ENCODE assay signal across 8 mouse cellular contexts in the genomic region with DNA sequence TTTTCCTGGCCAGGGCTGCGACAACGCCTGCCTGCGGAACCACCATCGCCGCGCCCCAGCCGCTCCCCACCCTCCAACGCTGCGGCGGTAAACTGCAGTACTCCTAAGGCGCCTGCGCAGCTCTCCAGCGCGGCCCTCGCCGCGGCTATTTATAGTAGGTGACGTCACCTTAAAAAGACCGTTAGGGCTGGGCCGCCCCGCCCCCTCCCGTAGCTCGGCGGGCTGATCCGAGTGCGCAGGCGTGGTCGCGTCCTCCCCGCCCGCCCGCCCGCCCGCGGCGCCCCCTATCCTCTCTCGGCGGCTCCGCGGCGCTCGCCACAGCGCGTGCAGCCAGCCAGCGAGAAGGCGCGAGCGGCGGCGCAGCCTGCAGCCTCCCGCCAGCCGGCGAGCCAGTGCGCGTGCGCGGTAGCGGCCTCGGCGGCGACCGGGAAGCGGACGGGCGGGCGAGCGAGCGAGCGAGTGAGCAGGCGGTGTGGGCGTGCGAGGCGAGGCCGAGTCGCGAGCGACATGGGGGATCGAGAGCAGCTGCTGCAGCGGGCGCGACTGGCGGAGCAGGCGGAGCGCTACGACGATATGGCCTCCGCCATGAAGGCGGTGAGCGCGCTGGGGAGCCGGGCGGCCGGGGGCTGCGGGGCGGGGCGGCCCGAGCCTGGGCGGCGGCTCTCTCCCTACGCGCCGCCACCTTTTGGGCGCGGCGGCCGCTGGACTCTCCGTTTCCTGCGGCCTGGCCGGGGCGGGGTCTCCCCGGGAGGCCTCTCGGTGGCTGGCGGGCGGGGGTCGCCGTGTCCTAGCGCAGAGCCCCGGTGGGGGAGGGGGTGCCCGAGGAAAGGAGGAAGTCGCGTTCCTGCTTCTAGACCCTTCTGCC. TPM values are rescaled to one million over a fixed set of nuclear protein-coding genes. Genes with fewer than 3 reads are reported as not detected.
DNase-seq lines count a peak whose midpoint lies in the region; ATAC-seq lines count a peak whose summit lies in the region.

Gene Ywhah, plus strand, starts transcription at position 256 of the 865 bp plus-strand sequence.

- peak within 1 kb of the TSS; percentile 78 for H3K4me3 ChIP-seq in intestine, embryonic 14.5 days (ENCODE audit: low read depth, low read length)

- H3K27me3 ChIP-seq in intestine, embryonic 14.5 days (replicated peaks; ENCODE audit: control insufficient read depth, insufficient read depth, low read length): no peaks in the 10 kb centered on the region

- peak within 1 kb of the TSS; percentile 95 for H3K9ac ChIP-seq in intestine, embryonic 14.5 days (ENCODE audit: low read length)

- H3K36me3 ChIP-seq in intestine, embryonic 14.5 days (ENCODE audit: control insufficient read depth, insufficient read depth, low read length): peaks cover 17% of the 10 kb centered on the region

- H3K4me2 ChIP-seq in intestine, embryonic 14.5 days (ENCODE audit: low read length): peak within 1 kb of the TSS; percentile 94

- WGBS in intestine, embryonic 14.5 days: 1% methylated on average over 94 of the region's 121 CpGs

- peak; percentile 97 to 99 for DNase-seq in adrenal gland, adult (ENCODE audit: inconsistent age in 2 of 2, low spot score in 1 of 2)
- DNase-seq in embryo, embryonic 10.5 days (ENCODE audit: low spot score): peak; percentile 98
- peak; percentile 96 for DNase-seq in gastrocnemius, postnatal 25 days
- peak; percentile 95 for DNase-seq in intestine, embryonic 14.5 days (ENCODE audit: low spot score)
- peak; percentile 98 to 99 for DNase-seq in left cerebral cortex, postnatal 14 days (ENCODE audit: low spot score in 2 of 2)
- DNase-seq in mesoderm, embryonic 11.5 days (ENCODE audit: low read depth, low spot score): peak; percentile 98
- peak; percentile 96 for DNase-seq in right cerebral cortex, postnatal 36 days (ENCODE audit: low spot score in 2 of 2)
- DNase-seq in yolk sac, embryonic 10.5 days (ENCODE audit: low spot score): peak; percentile 94

- peaks cover 14% of the 10 kb centered on the region for H3K4me1 ChIP-seq in intestine, embryonic 14.5 days (replicated peaks; ENCODE audit: control insufficient read depth, insufficient read depth, low read length)

- peak; percentile 94 for ATAC-seq in intestine, embryonic 14.5 days (replicated peaks; ENCODE audit: low FRiP score, low TSS enrichment, low read depth)

- intact Hi-C loops in left cerebral cortex, postnatal 14 days (cut with DNase I): loop anchor here (2.0 kb wide), 1 partner anchor 28 kb away; no protein-coding TSS in a partner anchor

- peak within 1 kb of the TSS; percentile 99 for H3K27ac ChIP-seq in intestine, embryonic 14.5 days (ENCODE audit: low read depth)

- H3K9me3 ChIP-seq in intestine, embryonic 14.5 days (ENCODE audit: control insufficient read depth, low read length): no peaks in the 10 kb centered on the region

RNA-seq across cellular contexts. Expression of gene Ywhah, which starts in this region (rescaled TPM):
- 10 to 100 TPM; 54.0 to 54.3 TPM for total RNA-seq in gastrocnemius, postnatal 25 days (2021)
- polyA plus RNA-seq in intestine, embryonic 14.5 days (2014; fragmentation: Nextera tagmentation; extraction: Ambion mirVana): 419 and 446 TPM in 2 replicates
- 1,000 to 10,000 TPM; 1,147 to 1,287 TPM for total RNA-seq in left cerebral cortex, postnatal 14 days (2021)

Comparison
In these comparisons a context has a peak if more than half of its experiments do, and no peak if none do; other contexts are left out.
1. Peak in every context shown above with its lines: DNase-seq, ATAC-seq, H3K4me3 ChIP-seq and H3K27ac ChIP-seq.
2. RNA of gene Ywhah (total RNA-seq): 1,147 to 1,287 TPM in left cerebral cortex, postnatal 14 days; 54.0 to 54.3 TPM in gastrocnemius, postnatal 25 days; every median in the first group is over 10 times any median in the second.